Comparison of ENCODE assay signal across 11 mouse cellular contexts in the genomic region with DNA sequence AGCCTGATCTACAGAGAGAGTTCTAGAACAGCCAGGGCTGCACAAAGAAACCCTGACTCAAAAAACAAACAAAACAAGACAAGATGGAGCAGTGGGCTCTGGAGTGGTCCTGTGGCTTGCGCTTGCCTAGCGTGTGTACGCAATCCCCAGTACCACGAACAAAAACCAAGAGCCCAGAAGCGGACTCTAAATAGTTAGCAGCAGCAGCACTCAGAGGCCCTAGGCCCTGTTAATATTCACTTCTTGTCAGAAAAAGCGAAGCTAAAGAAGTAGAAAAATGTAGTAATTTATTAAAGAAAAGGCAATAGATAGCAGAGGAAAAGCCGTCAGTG.
"Had no signal": no experiment of that assay in that cellular context is flagged by ENCODE, and none has a peak within 500 bp of the region (broad histone marks: within the 10 kb centered on the region; RNA-seq: fewer than 3 reads in every experiment).

No protein-coding gene starts in this region.

- H3K9ac ChIP-seq: limb, embryonic 12.5 days; lung, embryonic 14.5 days; midbrain, embryonic 12.5 days; neural tube, embryonic 13.5 days had no signal

- H3K4me2 ChIP-seq: limb, embryonic 12.5 days; lung, embryonic 14.5 days; midbrain, embryonic 12.5 days; neural tube, embryonic 13.5 days had no signal

- H3K4me1 ChIP-seq: limb, embryonic 12.5 days; midbrain, embryonic 12.5 days; neural tube, embryonic 13.5 days had no signal

- DNase-seq: kidney, adult 2 months; kidney, postnatal 25 days; lung, embryonic 14.5 days; lung, postnatal 14 days; retina, postnatal 1 day; right cerebral cortex, postnatal 4 days had no signal

- ATAC-seq: intestine, embryonic 16.5 days; midbrain, embryonic 16.5 days had no signal

- H3K4me3 ChIP-seq: limb, embryonic 12.5 days; midbrain, embryonic 12.5 days; neural tube, embryonic 13.5 days had no signal

- H3K27me3 ChIP-seq: limb, embryonic 12.5 days; midbrain, embryonic 12.5 days; neural tube, embryonic 13.5 days had no signal

- H3K27ac ChIP-seq: limb, embryonic 12.5 days; midbrain, embryonic 12.5 days; neural tube, embryonic 13.5 days had no signal

- H3K9me3 ChIP-seq: limb, embryonic 12.5 days; midbrain, embryonic 12.5 days; neural tube, embryonic 13.5 days had no signal
